Mouse (Mus musculus) CD4-positive, CD25-positive, alpha-beta regulatory T cell, adult 4 months (primary cell): ENCODE results near the gene Dennd6a. TPM values are rescaled to one million over a fixed set of nuclear protein-coding genes. Genes with fewer than 3 reads are reported as not detected.
"Not testable (repeated sequence)": the region's sequence is repeated elsewhere in the genome, so short reads cannot be mapped to it uniquely, and the experiment has no call there.

Experiments used
- ATAC-seq: one replicate; pipeline ENCODE4 v1.8.0; 2017
- polyA plus RNA-seq, 2 experiments: library from polyadenylated mRNA; unstranded; fragments of 100-300 nt; shearing (Covaris generic); gene quantifications; one replicate each; pipeline ENCODE4 v1.2.1; 2017

The Dennd6a gene
- polyA plus RNA-seq, 2 experiments from 2014 or later, result 4.1 to 6.4 TPM

DNA sequence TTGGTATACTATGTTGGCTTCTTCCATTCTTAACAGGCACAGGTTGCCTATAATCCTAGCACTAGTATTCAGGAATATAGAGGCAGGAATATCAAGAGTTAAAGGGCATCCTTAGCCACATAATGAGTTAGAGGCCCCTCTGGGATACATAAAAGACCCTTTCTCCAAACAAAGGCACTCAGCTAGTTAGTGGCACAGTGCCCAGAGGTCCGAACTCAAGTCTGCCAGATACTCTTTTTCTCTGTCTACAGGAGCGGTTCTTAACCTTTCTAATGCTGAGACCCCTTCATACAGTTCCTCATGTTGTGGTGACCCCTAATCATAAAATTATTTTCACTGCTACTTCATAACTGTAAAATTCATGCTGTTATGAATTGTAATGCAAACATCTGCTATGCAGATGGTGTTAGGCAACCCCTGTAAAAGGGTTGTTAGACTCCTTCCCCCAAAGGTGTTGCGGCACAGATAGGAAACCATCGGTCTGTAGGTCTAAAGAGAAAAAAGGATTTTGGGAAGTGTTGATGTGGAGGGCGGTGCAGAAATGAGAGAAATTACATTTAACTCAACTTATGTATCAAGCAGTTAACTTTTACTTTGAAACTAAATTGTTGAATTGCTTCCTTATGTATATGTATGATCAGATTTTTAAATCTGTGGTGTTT is 72.5 kb downstream of the Dennd6a start:
- ATAC-seq, result no peak

DNA sequence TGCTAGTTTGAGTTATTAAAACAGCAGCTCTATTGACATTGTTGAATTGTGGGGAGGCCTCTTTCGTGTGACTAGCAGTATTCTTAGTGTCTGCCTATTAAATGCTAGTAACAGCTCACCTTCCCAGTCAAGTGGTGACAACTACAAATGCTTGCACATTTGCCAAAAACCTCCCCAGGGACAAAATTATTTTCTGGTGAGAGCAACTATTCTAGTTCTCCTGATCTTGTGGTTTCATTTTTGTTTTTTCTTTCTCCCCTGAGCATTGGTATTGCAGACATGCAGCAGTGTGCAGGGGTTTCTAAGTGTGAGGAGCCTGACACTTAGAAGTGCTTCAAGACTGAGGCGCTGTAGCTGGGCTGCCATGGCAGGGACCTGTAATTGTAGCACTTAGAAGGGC is 74.2 kb downstream of the Dennd6a start:
- ATAC-seq, result no peak

DNA sequence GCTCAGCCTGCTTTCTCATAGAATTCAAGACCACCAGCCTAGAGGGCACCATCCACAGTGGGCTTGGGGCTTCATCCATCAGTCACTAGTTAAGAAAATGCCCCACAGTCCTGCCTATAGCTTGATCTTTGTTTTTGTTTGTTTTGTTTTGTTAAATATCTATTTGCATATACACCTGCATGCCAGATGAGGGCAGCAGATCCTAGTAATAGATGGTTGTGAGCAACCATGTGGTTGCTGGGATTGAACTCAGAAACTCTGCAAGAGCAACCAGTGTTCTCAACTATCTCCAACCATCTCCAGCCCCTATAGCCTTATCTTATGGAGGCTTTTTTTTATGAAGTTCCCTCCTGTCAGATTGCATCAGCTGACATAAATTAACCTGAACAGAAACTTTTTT is 78.2 kb downstream of the Dennd6a start:
- peak; percentile 70 for ATAC-seq

DNA sequence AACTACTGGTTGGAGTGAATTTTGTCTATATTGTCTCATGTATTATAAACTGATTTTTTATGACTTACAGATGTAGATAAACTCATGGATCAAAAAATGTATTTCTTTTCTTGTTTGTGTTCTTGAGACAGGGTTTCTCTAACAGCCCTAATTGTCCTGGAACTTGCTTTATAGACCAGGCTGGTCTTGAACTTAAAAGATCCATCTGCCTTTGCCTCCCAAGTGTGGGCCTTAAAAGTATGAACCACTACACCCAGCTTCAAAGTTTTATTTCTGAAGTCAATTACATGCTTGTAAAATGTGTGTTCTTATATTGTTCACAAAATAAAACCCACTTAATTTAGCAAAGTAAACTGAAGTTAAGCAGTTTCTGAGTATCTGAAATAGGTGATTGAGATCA is 84.5 kb downstream of the Dennd6a start:
- ATAC-seq, result no peak

DNA sequence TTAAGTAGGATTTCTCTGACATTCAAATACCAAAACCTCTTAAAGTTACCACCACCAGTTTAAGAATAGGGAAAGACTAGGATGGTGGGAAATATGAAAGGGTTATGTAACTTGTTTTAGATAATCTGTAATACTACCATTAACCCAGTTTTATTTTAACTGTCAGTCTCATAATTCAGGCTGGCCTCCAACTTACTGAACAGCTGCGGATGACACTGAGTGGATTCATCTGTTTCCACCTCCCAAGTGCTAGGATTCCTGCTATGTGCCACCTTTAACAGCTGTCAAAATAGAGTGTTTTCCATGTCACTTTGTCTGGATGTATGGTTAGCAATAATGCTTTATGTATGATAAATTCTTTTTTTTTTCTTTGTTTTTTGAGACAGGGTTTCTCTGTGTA is 86.6 kb downstream of the Dennd6a start:
- ATAC-seq, result no peak

DNA sequence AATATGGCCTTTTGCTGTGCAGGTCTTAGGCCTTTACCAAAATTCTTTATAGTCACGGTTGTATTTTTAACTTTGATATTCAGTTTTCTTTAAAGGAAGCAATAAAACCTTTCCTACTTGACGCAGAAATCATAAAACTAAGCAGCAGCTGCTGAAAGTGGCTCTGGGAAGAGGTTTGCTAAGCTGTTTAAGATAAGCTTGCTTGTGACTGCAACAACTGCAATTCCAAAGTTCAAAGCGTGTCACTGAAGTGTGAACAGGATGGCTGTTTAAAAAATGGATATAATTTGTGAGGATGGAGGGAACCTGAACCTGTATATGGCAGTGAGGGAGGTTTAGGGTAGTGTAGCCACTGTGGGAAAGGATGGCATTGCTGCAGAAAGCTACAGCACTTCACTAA is 88.4 kb downstream of the Dennd6a start:
- ATAC-seq, result no peak

DNA sequence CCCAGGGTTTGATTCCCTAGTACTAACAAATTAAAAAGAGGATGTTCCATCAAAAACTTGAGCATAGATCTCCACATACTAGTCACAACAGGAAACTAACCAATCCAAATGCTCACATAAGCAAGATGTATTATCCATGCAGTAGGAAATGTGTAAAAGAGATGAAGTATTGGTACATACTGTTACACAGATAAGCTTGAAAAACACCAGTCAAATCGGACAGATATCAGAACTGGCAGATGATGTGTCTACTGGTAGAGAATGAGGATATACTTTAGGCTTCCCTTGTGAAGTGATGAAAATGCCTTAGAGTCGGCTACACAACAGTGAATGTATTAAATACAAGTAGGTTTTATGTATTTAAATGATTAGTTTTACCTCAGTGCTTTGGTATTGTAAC is 88.8 kb downstream of the Dennd6a start:
- no peak for ATAC-seq

DNA sequence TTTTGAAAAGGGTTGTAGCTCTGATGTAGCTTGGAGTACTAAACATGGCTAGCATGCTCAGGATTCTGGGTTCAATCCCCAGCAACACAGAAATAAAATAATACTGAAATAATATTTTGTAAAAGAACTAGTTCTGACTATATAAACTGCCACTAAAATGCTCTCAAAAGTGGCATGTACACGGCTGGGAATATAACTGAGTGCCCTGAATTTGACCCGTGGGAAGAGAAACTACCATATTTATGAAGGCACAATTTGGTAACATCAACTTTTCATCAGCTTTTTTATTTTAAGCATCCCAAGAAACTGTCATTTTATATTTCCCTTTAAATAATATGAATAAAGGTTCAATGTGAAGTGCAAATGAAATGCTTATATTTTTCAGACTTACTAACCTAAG is 90.2 kb downstream of the Dennd6a start:
- no peak for ATAC-seq

DNA sequence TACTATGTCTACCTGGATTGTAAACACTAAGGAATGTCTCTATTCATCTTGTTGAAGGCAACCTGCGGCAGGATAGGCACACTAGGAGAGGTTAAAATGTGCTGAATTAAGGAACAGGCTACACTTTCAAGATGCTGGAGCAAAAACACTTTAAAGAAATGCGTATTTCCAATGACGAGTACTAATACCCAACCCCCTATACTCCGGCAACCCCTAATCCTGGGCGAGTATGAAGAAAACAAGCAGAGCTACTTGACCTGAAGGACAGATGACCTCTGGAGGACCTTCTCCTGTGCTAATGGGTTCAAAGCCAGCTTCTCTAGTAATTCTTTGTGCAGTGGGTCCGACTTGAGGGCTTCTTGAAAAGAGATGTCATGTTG is 94.3 kb downstream of the Dennd6a start:
- ATAC-seq, result no peak

DNA sequence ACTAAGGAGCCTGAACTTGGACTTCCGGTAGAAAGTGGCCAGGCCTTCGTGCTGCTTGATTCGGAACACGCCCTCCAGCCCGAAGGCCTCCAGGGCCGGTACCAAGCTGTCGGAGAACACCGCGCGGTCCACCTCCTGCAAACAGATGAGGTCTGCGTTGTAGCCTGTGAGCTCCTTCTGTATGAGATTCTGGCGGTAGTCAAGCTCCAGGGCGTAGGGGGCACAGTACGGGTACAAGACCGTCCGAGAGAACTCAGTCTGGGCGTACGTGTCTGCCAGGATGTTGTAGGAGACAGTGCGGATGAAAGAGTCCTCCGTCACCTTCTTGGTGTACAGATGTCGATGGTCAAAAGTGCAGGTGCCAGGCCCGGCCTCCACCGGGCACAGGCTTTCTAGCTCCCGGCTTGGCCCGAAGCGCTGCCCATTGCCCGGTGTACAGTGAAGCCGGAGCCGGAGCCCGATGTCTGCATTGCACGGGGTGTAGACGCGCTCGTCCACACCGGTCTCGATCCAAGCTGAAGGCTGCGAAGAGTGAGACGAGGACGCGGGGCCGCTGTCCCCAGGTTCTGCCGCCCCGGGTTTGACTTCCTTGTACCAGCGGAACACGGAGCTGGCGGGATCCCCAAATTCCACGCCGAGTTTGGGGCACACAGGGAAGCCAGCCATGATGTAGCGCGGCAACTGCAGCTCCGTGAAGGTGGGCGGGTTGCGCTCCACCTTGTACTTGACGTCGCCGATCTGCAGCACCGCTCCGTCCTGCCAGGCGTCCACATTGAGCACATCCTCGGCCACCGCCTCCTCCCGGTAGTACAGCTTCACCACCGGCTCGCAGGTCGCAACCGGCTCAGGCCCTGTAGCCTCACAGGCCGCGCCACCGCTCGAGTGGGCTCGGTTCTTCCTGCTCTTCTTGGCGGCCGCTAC is 95.0 kb downstream of the Dennd6a start:
- ATAC-seq, result peak; percentile 34

DNA sequence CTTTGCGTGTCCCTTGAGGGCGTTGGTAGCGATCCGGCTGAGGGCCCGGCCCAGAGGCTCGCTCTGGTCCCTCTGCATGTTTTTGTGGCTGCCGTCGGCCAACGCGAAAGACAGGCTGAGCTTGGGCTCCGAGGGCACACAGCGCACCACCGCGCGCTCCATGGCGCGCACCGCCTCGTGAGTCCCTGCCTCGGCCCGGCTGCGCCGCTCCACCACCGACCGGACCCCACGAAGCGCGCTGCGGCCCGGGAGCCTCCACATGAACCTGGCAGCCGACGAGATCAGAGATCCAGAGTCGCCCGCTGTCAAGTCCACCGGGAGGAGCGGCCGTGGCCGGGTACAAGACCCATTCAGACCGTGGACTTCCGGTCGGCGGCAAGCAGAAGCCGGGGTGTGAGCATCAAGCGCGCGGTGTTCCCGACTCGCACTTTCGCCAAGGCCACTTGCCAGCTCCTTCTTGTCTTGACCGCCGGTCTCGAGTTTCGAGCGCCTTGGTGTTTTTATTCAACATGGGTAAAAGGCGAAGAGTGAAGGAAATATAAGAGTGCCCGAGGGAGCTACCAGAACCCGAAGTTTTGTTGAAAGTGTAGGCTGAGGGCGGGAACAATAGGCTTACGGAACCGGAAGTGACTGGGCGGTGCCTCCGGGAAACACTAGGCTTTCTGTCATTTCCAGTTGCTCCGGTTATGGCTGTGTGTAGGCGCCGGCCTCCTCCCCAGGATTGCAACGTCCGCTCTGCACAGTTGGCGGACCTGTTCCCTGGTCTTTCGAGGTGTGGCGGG is 95.8 kb downstream of the Dennd6a start, which contains the start of gene Pde12:
Gene Pde12 (minus strand): TSS at position 592 of the 782 bp plus-strand sequence.
- ATAC-seq, result peak; percentile 87

DNA sequence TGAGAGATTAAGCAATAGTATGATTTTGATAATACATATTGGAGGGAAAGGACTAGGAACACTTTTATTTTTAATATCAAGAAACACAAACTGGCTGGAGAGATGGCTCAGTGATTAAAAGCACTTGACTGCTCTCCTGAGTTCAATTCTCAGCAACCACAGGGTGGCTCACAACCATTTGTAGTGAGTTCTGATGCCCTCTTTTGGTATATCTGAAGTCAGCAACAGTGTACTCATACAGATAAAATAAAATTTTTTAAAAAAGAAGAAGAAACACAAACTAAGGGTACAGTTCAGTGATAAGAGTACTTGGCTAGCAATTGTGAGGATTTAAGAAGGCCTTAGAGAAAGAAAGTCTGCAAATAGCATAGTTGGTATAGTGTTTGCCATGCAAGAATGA is 97.3 kb downstream of the Dennd6a start:
- ATAC-seq, result no peak

DNA sequence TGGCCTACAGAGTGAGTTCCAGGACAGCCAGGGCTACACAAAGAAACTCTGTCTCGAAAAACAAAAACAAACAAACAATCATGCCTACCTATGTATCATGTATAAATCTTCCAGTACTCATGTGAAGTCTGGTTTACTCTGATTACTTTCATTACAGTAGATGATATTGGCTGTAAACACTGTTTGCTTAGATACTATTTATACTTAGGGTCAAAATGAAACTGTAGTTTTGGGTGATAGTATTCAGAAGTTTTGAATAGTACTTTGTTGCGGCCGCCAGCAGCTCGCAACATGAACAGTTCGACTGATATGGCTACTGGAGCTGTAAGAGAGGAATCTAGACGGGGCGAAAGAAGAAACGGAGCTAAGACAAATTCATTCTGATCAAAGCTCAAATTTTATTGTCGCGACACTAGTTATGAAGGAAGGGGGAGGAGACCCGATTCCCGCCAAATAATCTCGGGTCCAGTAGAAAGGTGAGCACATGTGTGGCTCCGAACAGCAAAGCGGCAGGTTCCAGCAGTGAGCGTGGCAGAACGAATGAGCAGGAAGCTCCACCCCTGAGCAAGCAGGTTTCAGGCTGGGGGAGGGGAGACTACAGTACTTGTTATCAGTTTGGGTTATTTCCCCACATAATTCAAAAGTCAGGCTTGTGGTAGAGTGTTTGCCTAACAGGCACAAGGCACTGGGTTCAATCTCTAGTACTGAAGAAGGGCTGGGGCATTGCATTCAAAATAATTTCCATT is 98.4 kb downstream of the Dennd6a start:
- ATAC-seq, result peak; percentile 19

DNA sequence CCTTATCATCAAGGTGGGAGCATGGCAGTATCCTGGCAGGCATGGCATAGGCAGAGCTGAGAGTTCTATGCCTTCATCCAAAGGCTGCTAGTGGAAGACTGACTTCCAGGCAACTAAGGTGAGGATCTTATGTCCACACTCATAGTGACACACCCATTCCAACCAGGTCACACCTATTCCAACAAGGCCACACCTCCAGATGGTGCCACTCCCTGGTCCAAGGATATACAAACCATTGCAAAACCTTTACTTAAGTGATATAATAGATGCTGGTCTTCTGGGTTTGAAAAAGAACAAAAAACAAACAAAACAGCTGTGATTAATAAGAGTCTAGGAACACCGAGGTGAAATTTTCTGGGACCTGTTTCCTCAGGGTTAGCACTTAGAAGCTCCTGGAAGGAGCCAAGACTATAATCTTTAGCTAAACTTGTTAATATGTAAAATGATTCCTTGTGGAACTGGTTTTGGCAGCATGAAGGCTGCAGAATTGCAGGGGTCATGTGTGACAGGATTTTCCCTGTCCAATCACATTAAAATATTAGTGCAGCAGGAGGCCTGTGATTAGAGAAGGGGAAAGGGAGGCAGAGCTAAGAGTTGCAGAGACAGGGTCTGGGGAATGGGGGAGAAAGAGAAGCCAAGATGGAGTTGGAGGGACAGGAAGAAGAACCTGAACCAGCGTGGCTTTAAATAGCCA is 101.0 kb downstream of the Dennd6a start:
- ATAC-seq, result not testable (repeated sequence)

DNA sequence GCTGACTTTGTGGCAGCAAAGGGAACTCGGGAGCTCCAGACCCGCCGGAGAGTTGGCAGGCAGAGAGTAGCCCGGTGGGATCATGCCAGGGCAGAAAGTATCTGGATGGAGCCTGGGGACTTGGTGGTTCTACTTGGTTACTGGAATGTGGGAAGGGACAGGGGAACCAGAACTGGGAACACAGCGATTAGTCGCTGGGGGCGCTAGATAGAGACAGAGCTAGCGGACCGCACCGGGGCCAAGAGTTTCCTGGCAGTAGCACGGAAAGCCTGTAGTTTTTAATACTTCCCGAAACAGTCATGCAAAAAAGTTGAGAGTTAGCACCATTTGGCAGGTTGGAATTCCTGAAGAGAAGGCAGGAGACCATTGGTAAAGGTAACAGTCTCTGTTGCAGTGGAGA is 101.7 kb downstream of the Dennd6a start:
- no peak for ATAC-seq

DNA sequence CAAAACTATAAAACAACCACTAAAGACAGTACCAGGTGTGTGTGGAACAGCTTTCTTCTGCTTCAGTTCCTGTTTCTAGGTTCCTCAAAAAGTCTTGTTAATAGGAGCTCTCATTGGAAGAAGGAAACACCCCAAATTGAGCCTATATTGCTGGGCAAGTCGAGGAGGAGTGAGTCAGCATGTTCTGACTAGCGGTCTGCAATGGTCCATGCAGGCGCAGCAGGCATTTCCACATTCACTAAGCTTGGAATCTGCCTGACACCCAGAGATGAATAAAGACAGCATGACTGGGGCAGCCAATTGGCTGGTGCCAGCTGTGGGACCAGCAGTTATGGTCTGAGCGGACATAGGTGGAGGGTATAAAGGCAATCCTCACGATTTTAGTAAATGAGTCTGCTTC is 102.1 kb downstream of the Dennd6a start:
- no peak for ATAC-seq

Other genes with a start within 250 kb of the Dennd6a start
- 10 to 100 TPM; 12.1 to 20.8 TPM for gene Slmap, start 38.9 kb upstream of the Dennd6a start, polyA plus RNA-seq
- 100 to 1,000 TPM; 253 to 272 TPM for gene Arf4, start 64.2 kb downstream of the Dennd6a start, polyA plus RNA-seq
- 1 to 10 TPM; 3.6 to 4.4 TPM for gene Pde12, start 96.0 kb downstream of the Dennd6a start, polyA plus RNA-seq
- gene Dnah12, start 119.4 kb downstream of the Dennd6a start, polyA plus RNA-seq, result under 1 TPM in 1 of 2 experiments, not detected in 1; 0.05 TPM